Mouse (Mus musculus) neural tube, embryonic 13.5 days (tissue): ENCODE data around the gene Tmem45b. TPM values are rescaled to one million over a fixed set of nuclear protein-coding genes. Genes with fewer than 3 reads are reported as not detected.
"Not testable (repeated sequence)": the region's sequence is repeated elsewhere in the genome, so short reads cannot be mapped to it uniquely, and the experiment has no call there.

Experiments used
- ATAC-seq: fragments of 200-750 bp; cut with Nextera tagmentation; 2 replicates; pipeline ENCODE4 v1.8.0; 2017; ENCODE audit warnings: low read depth, mild to moderate bottlenecking, moderate TSS enrichment, moderate library complexity
- H3K27ac ChIP-seq: fragments of 300-500 bp; sonication (generic); replicated peaks from 2 replicates; pipeline ENCODE4 v1.5.1; 2015; ENCODE audit warnings: moderate library complexity, mild to moderate bottlenecking, inconsistent platforms
- H3K27me3 ChIP-seq: fragments of 300-500 bp; sonication (generic); 2 replicates; pipeline ENCODE4 v1.6.1; 2015; ENCODE audit warnings: mild to moderate bottlenecking, inconsistent platforms
- H3K36me3 ChIP-seq: fragments of 300-500 bp; sonication (generic); 2 replicates; pipeline ENCODE4 v1.6.1; 2015; ENCODE audit warnings: mild to moderate bottlenecking, inconsistent platforms
- H3K4me1 ChIP-seq: fragments of 300-500 bp; sonication (generic); replicated peaks from 2 replicates; pipeline ENCODE4 v1.6.1; 2015; ENCODE audit warnings: inconsistent platforms
- H3K4me2 ChIP-seq: fragments of 300-500 bp; sonication (generic); 2 replicates; pipeline ENCODE4 v1.6.1; 2015; ENCODE audit warnings: inconsistent platforms, mild to moderate bottlenecking, moderate library complexity
- H3K4me3 ChIP-seq: fragments of 300-500 bp; sonication (generic); 2 replicates; pipeline ENCODE4 v1.5.1; 2015; ENCODE audit warnings: mild to moderate bottlenecking, inconsistent platforms
- H3K9ac ChIP-seq: fragments of 300-500 bp; sonication (generic); 2 replicates; pipeline ENCODE4 v1.6.1; 2015; ENCODE audit warnings: moderate library complexity, mild to moderate bottlenecking, inconsistent platforms
- H3K9me3 ChIP-seq: fragments of 300-500 bp; sonication (generic); 2 replicates; pipeline ENCODE4 v1.6.1; 2016; ENCODE audit warnings: inconsistent platforms
- WGBS: fragments of 180-500 bp; shearing (Covaris S2); methylation state at CpG from one replicate; pipeline ENCODE4 v1.1.7; 2015; 5-methylcytosine and 5-hydroxymethylcytosine counted together
- polyA plus RNA-seq: library from polyadenylated mRNA; unstranded; fragments of >200 nt; fragmentation: Nextera tagmentation; extraction: Ambion mirVana; gene quantifications from 2 replicates; pipeline ENCODE4 v1.2.1, GENCODE M21; 2015

The Tmem45b gene
- polyA plus RNA-seq, result 0.14 and 0.29 TPM in 2 replicates

- H3K36me3 ChIP-seq, result no peaks in the 10 kb centered on the region
- H3K4me3 ChIP-seq, result peak within 1 kb of the TSS; percentile 17
Measured at GRCm38 (mm10) chr9:31463692-31464474, at the start of gene Tmem45b. TSS of gene Tmem45b (minus strand) at chr9:31464462.

GRCm38 (mm10) chr9:31508189-31508588, 43.9 kb upstream of the Tmem45b start:
- Histone ChIP-seq H3K27ac (no peak overlapping the region), H3K27me3 (no peaks in the 10 kb centered on the region), H3K4me3 (no peak overlapping the region), H3K4me2 (no peak overlapping the region), H3K36me3 (no peaks in the 10 kb centered on the region), H3K9ac (no peak overlapping the region), H3K4me1 (no peaks in the 10 kb centered on the region), H3K9me3 (no peaks in the 10 kb centered on the region)
- 69% methylated on average over 3 of the region's 3 CpGs for WGBS
- no peak for ATAC-seq

More at GRCm38 (mm10) chr9:31463692-31464474, at the start of gene Tmem45b:
- Histone ChIP-seq H3K4me1 (peaks cover 10% of the 10 kb centered on the region), H3K9me3 (0 out of 2 replicates have a peak, but pooled peaks cover under 1% of the 10 kb centered on the region), H3K27me3 (peaks cover 40% of the 10 kb centered on the region), H3K27ac (no peak within 1 kb of the TSS), H3K4me2 (peak within 1 kb of the TSS; percentile 40), H3K9ac (0 out of 2 replicates have a peak within 1 kb of the TSS, but pooled peaks have one; percentile 31)
- WGBS, result 7% methylated on average over 33 of the region's 33 CpGs
- ATAC-seq, result no peak; the same call in 1 of the 2 replicates

DNA sequence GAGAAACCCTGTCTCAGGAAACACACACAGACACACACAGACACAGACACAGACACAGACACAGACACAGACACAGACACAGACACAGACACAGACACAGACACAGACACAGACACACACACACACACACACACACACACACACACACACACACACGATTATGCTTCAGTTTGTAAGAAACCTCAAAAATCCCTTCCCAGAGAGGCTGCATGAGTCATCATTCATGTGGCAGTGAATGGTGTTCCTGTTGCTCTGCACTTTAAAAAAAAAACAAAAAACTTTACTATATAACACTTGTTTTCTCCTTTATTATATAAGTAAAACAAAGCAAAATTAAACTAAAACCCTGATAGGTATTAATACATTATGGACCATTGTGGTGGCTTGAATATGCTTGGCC, 37.0 kb upstream of the Tmem45b start:
- H3K9me3 ChIP-seq, H3K9ac ChIP-seq, H3K27me3 ChIP-seq, ATAC-seq, H3K4me1 ChIP-seq, H3K27ac ChIP-seq, H3K36me3 ChIP-seq, H3K4me3 ChIP-seq, H3K4me2 ChIP-seq: not testable (repeated sequence)
- 82% methylated on average over 1 of the region's 1 CpGs for WGBS

- H3K36me3 ChIP-seq, result no peaks in the 10 kb centered on the region
- no peak overlapping the region for H3K27ac ChIP-seq
- no peak overlapping the region for H3K4me3 ChIP-seq
- H3K9ac ChIP-seq, result no peak overlapping the region
- no peak for ATAC-seq
- WGBS, result 45% methylated on average over 9 of the region's 9 CpGs
- peaks cover 40% of the 10 kb centered on the region for H3K27me3 ChIP-seq
- H3K4me1 ChIP-seq, result peaks cover 10% of the 10 kb centered on the region
- peak overlapping the region; percentile 40; the same call in 1 of the 2 replicates for H3K4me2 ChIP-seq
- no peaks in the 10 kb centered on the region for H3K9me3 ChIP-seq
Measured at GRCm38 (mm10) chr9:31463190-31463589, 1.1 kb downstream of the Tmem45b start.

- no peak overlapping the region for H3K4me3 ChIP-seq
- H3K27ac ChIP-seq, result no peak overlapping the region
- H3K4me1 ChIP-seq, result peaks cover 4% of the 10 kb centered on the region; the same call in 1 of the 2 replicates
- no peaks in the 10 kb centered on the region for H3K36me3 ChIP-seq
- H3K9me3 ChIP-seq, result no peaks in the 10 kb centered on the region
- H3K4me2 ChIP-seq, result no peak overlapping the region
- H3K27me3 ChIP-seq, result no peaks in the 10 kb centered on the region
- H3K9ac ChIP-seq, result no peak overlapping the region
- 75% methylated on average over 1 of the region's 1 CpGs for WGBS
- no peak for ATAC-seq
Measured at GRCm38 (mm10) chr9:31454356-31454755, 9.9 kb downstream of the Tmem45b start.

DNA sequence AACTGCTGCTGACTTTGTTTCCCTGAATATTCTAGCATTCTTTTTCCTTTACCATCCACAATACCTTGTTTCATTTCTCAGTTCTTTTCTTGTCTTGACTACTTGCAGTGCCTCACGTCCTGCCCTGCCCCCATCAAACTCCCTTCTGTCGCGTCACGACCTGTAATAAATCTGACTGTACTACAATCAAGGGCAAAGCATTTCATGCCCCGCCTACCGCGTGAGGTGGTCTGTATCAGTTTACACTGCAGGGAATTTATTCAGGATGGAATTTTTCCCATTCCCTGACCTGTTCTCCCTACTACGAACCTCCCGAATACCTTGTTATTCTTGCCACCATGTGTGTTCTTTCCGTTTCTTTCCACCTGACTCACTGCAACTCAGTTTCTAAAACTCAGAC, 12.1 kb downstream of the Tmem45b start:
- Histone ChIP-seq H3K9me3 (no peaks in the 10 kb centered on the region), H3K4me2 (no peak overlapping the region), H3K27ac (no peak overlapping the region), H3K36me3 (no peaks in the 10 kb centered on the region), H3K4me1 (peaks cover 4% of the 10 kb centered on the region; the same call in 1 of the 2 replicates), H3K27me3 (no peaks in the 10 kb centered on the region), H3K4me3 (no peak overlapping the region), H3K9ac (no peak overlapping the region)
- no peak for ATAC-seq
- 54% methylated on average over 10 of the region's 10 CpGs for WGBS

GRCm38 (mm10) chr9:31449145-31449772, 15.0 kb downstream of the Tmem45b start:
- Histone ChIP-seq H3K4me1 (peaks cover 4% of the 10 kb centered on the region; the same call in 1 of the 2 replicates), H3K9ac (no peak overlapping the region), H3K4me2 (no peak overlapping the region), H3K27me3 (no peaks in the 10 kb centered on the region), H3K27ac (no peak overlapping the region), H3K36me3 (no peaks in the 10 kb centered on the region), H3K9me3 (no peaks in the 10 kb centered on the region), H3K4me3 (no peak overlapping the region)
- ATAC-seq, result no peak
- 89% methylated on average over 7 of the region's 7 CpGs for WGBS

DNA sequence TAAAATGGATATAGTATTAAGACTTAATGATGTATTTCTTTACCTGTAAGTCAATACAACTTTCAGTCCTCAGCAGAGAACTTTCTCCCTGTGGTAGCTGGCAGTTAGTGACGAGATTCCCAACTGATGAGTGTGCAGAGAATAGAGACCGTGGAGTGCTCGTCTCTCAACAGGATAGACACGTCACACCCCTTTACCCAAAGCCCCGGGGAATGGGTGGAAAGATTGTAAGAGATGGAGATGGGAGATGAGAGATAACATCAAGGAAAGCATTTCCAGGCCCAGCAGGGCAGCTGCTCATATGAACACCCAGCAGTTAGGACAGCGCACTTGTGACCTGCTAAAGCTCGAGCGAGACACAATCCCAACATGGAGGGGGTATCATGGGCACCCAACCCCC, 20.0 kb downstream of the Tmem45b start:
- H3K9ac ChIP-seq, result no peak overlapping the region
- WGBS, result 87% methylated on average over 8 of the region's 8 CpGs

GRCm38 (mm10) chr9:31441487-31441886, 22.8 kb downstream of the Tmem45b start:
- H3K4me3 ChIP-seq, result no peak overlapping the region
- H3K9me3 ChIP-seq, result no peaks in the 10 kb centered on the region
- no peak for ATAC-seq
- H3K4me2 ChIP-seq, result no peak overlapping the region
- H3K27me3 ChIP-seq, result no peaks in the 10 kb centered on the region
- H3K4me1 ChIP-seq, result no peaks in the 10 kb centered on the region
- no peak overlapping the region for H3K9ac ChIP-seq
- 86% methylated on average over 3 of the region's 3 CpGs for WGBS
- no peaks in the 10 kb centered on the region for H3K36me3 ChIP-seq
- no peak overlapping the region for H3K27ac ChIP-seq

More for the DNA sequence above, 20.0 kb downstream of the Tmem45b start:
- ATAC-seq, result no peak
- no peaks in the 10 kb centered on the region for H3K9me3 ChIP-seq
- no peaks in the 10 kb centered on the region for H3K4me1 ChIP-seq
- no peaks in the 10 kb centered on the region for H3K27me3 ChIP-seq
- no peak overlapping the region for H3K4me3 ChIP-seq
- no peak overlapping the region for H3K4me2 ChIP-seq
- no peaks in the 10 kb centered on the region for H3K36me3 ChIP-seq
- no peak overlapping the region for H3K27ac ChIP-seq

- Histone ChIP-seq H3K9me3 (no peaks in the 10 kb centered on the region), H3K27me3 (no peaks in the 10 kb centered on the region), H3K4me1 (no peaks in the 10 kb centered on the region), H3K9ac (no peak overlapping the region), H3K36me3 (no peaks in the 10 kb centered on the region), H3K4me2 (no peak overlapping the region), H3K4me3 (no peak overlapping the region), H3K27ac (no peak overlapping the region)
- 93% methylated on average over 5 of the region's 5 CpGs for WGBS
- no peak for ATAC-seq
Measured at GRCm38 (mm10) chr9:31440366-31440765, 23.9 kb downstream of the Tmem45b start.

GRCm38 (mm10) chr9:31439341-31439740, 24.9 kb downstream of the Tmem45b start:
- no peak overlapping the region for H3K4me3 ChIP-seq
- no peak overlapping the region for H3K4me2 ChIP-seq
- H3K9me3 ChIP-seq, result no peaks in the 10 kb centered on the region
- 82% methylated on average over 6 of the region's 6 CpGs for WGBS
- no peak overlapping the region for H3K9ac ChIP-seq
- no peaks in the 10 kb centered on the region for H3K27me3 ChIP-seq
- H3K27ac ChIP-seq, result no peak overlapping the region
- no peaks in the 10 kb centered on the region for H3K4me1 ChIP-seq
- ATAC-seq, result no peak
- no peaks in the 10 kb centered on the region for H3K36me3 ChIP-seq

DNA sequence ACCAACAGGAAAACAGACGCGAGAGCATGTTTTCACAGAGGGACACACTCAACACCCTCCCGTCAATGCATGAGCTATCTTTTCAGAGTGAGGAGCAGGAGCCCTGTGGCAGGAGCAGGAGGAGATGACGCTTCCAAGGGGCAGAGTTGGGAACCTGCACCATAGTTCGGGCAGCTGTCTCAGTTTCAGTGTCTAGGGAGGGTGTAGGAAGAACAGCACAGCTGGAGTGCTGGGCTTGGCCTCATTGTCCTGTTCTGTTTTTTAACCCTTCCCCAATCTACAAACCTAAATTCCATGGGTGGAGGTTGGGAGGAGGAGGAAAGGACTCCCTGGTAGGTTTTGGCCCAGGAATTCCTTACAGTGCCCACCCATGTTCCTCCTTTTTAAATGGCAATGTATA, 25.4 kb downstream of the Tmem45b start:
- no peaks in the 10 kb centered on the region for H3K4me1 ChIP-seq
- no peak overlapping the region for H3K9ac ChIP-seq
- ATAC-seq, result no peak
- no peaks in the 10 kb centered on the region for H3K27me3 ChIP-seq
- no peak overlapping the region for H3K4me3 ChIP-seq
- no peaks in the 10 kb centered on the region for H3K36me3 ChIP-seq
- 65% methylated on average over 5 of the region's 5 CpGs for WGBS
- H3K9me3 ChIP-seq, result no peaks in the 10 kb centered on the region
- H3K4me2 ChIP-seq, result no peak overlapping the region
- H3K27ac ChIP-seq, result no peak overlapping the region
